ENCODE assay signal across 10 mouse cellular contexts in the genomic region with DNA sequence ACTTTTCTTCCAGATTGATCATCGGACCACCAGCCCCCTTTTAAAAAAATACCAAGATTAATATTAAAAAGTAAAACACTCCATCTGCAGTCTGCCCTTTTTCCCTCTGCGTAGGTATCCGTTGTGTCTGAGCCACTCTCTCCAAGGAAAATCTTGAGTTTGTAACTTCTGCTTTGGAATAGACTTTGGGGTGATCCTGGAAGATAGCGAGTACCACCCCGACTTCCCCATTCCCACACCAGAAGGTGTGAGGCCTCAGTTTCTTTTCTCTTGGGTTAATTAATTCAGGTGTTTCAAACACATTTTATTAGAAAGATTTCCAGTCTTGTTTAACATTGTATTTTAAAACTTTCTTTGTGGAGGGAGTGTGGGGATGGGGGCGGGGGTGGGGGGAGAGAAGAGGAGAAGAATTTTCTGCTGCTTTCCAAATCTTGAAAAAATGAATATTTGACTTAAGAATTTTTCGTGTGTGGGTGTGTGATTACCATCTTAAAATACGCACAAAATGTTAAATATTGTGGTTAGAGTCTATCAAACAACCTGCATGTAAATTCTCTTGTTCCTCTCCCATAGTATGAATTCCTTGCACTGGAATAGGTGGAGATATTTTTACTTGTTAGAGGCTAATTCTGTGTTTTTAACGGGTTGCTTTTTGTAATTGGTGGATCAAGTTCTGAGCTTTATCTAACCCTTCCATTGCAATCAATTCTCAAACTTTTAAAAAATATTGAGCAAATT. TPM values are rescaled to one million over a fixed set of nuclear protein-coding genes. Genes with fewer than 3 reads are reported as not detected.
A peak's percentile ranks its signal among the peaks of the same experiment; 100 is the strongest.
DNase-seq lines count a peak whose midpoint lies in the region; ATAC-seq and TF ChIP-seq lines count a peak whose summit lies in the region.
"Had no signal": no experiment of that assay in that cellular context is flagged by ENCODE, and none has a peak within 500 bp of the region (broad histone marks: within the 10 kb centered on the region; RNA-seq: fewer than 3 reads in every experiment).

No protein-coding gene starts in this region.

- H3K27ac ChIP-seq in heart, embryonic 11.5 days (ENCODE audit: low read depth, low read length) = peak overlapping the region; percentile 93
- peak overlapping the region; percentile 98 for H3K27ac ChIP-seq in forebrain, embryonic 12.5 days
- H3K27ac ChIP-seq in liver, embryonic 13.5 days = peak overlapping the region; percentile 88

- WGBS in heart, embryonic 11.5 days (ENCODE audit: insufficient replicate concordance) = 11% methylated on average over 9 of the region's 9 CpGs
- WGBS in forebrain, embryonic 12.5 days = 6% methylated on average over 9 of the region's 9 CpGs
- WGBS in liver, embryonic 13.5 days (ENCODE audit: insufficient replicate concordance) = 6% methylated on average over 9 of the region's 9 CpGs

- H3K9ac ChIP-seq in heart, embryonic 11.5 days (ENCODE audit: low read depth, low read length) = peak overlapping the region; percentile 92
- H3K9ac ChIP-seq in forebrain, embryonic 12.5 days = peak overlapping the region; percentile 95
- H3K9ac ChIP-seq in liver, embryonic 13.5 days = peak overlapping the region; percentile 96

- H3ac ChIP-seq in C2C12 (ENCODE audit: control insufficient read depth, insufficient read length, low read depth) = peak overlapping the region; percentile 95

- ATAC-seq in heart, embryonic 11.5 days (replicated peaks; ENCODE audit: insufficient number of reproducible peaks, low FRiP score, low TSS enrichment) = no peak
- ATAC-seq in forebrain, embryonic 12.5 days (ENCODE audit: low FRiP score) = no peak
- ATAC-seq in liver, embryonic 13.5 days (ENCODE audit: low read depth) = no peak

- peaks cover 11% of the 10 kb centered on the region for H3K4me1 ChIP-seq in heart, embryonic 11.5 days (ENCODE audit: control insufficient read depth, insufficient read depth, low read length)
- peaks cover 26% of the 10 kb centered on the region for H3K4me1 ChIP-seq in forebrain, embryonic 12.5 days
- H3K4me1 ChIP-seq in liver, embryonic 13.5 days (replicated peaks) = peaks cover 31% of the 10 kb centered on the region

- TF ChIP-seq CTCF in C2C12 (IDR thresholded peaks at IDR 0.05; ENCODE audit: control insufficient read depth, insufficient read depth, insufficient read length) = no peak

- peaks cover 6% of the 10 kb centered on the region; the same call in 1 of the 2 replicates for H3K36me3 ChIP-seq in heart, embryonic 11.5 days (ENCODE audit: control insufficient read depth, insufficient read depth, low read length)
- peaks cover 58% of the 10 kb centered on the region for H3K36me3 ChIP-seq in C2C12 (ENCODE audit: control insufficient read depth, insufficient read depth)
- H3K36me3 ChIP-seq in forebrain, embryonic 12.5 days (replicated peaks) = peaks cover 35% of the 10 kb centered on the region
- peaks cover 39% of the 10 kb centered on the region for H3K36me3 ChIP-seq in liver, embryonic 13.5 days

- no peak for DNase-seq in heart, postnatal 25 days (ENCODE audit: low spot score)
- no peak for DNase-seq in liver, embryonic 13.5 days
- no peak for DNase-seq in layer of hippocampus, adult 9-11 months
- DNase-seq in left cerebral cortex, postnatal 25 days (ENCODE audit: low spot score in 2 of 2) = no peak
- DNase-seq in frontal cortex, postnatal 14 days (ENCODE audit: low spot score in 2 of 2) = no peak
- DNase-seq: cerebellum, adult 11-12 months had no signal

- peaks cover 86% of the 10 kb centered on the region for H3K79me3 ChIP-seq in C2C12 (ENCODE audit: low read depth)

- no peaks in the 10 kb centered on the region for H3K27me3 ChIP-seq in heart, embryonic 11.5 days (ENCODE audit: control insufficient read depth, insufficient read depth, low read length)
- no peaks in the 10 kb centered on the region for H3K27me3 ChIP-seq in C2C12 (ENCODE audit: control insufficient read depth, insufficient read depth, insufficient read length)
- no peaks in the 10 kb centered on the region for H3K27me3 ChIP-seq in forebrain, embryonic 12.5 days
- no peaks in the 10 kb centered on the region for H3K27me3 ChIP-seq in liver, embryonic 13.5 days

- intact Hi-C loops in heart, postnatal 25 days (cut with DNase I) = no loop called here
- intact Hi-C loops in left cerebral cortex, postnatal 25 days (cut with DNase I) = no loop called here

- no peaks in the 10 kb centered on the region for H3K9me3 ChIP-seq in heart, embryonic 11.5 days (replicated peaks; ENCODE audit: control insufficient read depth, low read length)
- no peaks in the 10 kb centered on the region for H3K9me3 ChIP-seq in forebrain, embryonic 12.5 days
- H3K9me3 ChIP-seq in liver, embryonic 13.5 days (replicated peaks) = no peaks in the 10 kb centered on the region

- peak overlapping the region; percentile 69 for H3K4me2 ChIP-seq in heart, embryonic 11.5 days
- H3K4me2 ChIP-seq in forebrain, embryonic 12.5 days = peak overlapping the region; percentile 60
- peak overlapping the region; percentile 70 for H3K4me2 ChIP-seq in liver, embryonic 13.5 days

- peak overlapping the region; percentile 99 for H3K4me3 ChIP-seq in heart, embryonic 11.5 days (ENCODE audit: low read depth, low read length)
- H3K4me3 ChIP-seq in C2C12 (ENCODE audit: insufficient read depth, poor library complexity, severe bottlenecking) = peak overlapping the region; percentile 90
- peak overlapping the region; percentile 88 for H3K4me3 ChIP-seq in forebrain, embryonic 12.5 days (replicated peaks)
- H3K4me3 ChIP-seq in liver, embryonic 13.5 days (replicated peaks) = peak overlapping the region; percentile 96

- H3K79me2 ChIP-seq in C2C12 (ENCODE audit: control insufficient read depth, insufficient read depth) = peaks cover 95% of the 10 kb centered on the region

TF ChIP-seq in C2C12, 6 proteins besides CTCF, POLR2A, EP300 and RAD21:
- no peak for TF ChIP-seq USF1 (IDR thresholded peaks at IDR 0.05; ENCODE audit: low read depth)
- TF ChIP-seq MYOD1 (IDR thresholded peaks at IDR 0.05; ENCODE audit: control insufficient read depth, insufficient read length, low read depth) = no peak
- TF ChIP-seq MAX (IDR thresholded peaks at IDR 0.05) = no peak
- no peak for TF ChIP-seq FOSL1 (IDR thresholded peaks at IDR 0.05; ENCODE audit: insufficient read depth, low read length, poor library complexity, severe bottlenecking)
- no peak for TF ChIP-seq CEBPB (IDR thresholded peaks at IDR 0.05; ENCODE audit: low read depth)

RNA-seq across cellular contexts. Expression of gene Ska2, which starts 1.3 kb away (rescaled TPM):
- polyA plus RNA-seq in heart, embryonic 11.5 days (2014; fragmentation: Nextera tagmentation; extraction: Ambion mirVana) = 74.8 and 81.0 TPM in 2 replicates
- 10 to 100 TPM; 12.8 to 14.6 TPM for total RNA-seq in heart, postnatal 25 days (2021)
- polyA plus RNA-seq in C2C12 (2012; fragmentation: generic; extraction: Trizol) = 15.1 TPM
- polyA plus RNA-seq in forebrain, embryonic 12.5 days (2016; fragmentation: Nextera tagmentation; extraction: Ambion mirVana) = 114 and 127 TPM in 2 replicates
- polyA plus RNA-seq in liver, embryonic 13.5 days (2015; fragmentation: Nextera tagmentation; extraction: Ambion mirVana) = 26.8 and 36.6 TPM in 2 replicates
- 10 to 100 TPM; 11.2 to 12.3 TPM for total RNA-seq in left cerebral cortex, postnatal 25 days (2021)

RNA-seq across cellular contexts. Expression of gene Prr11, which starts 1.8 kb away (rescaled TPM):
- 12.4 and 14.4 TPM in 2 replicates for polyA plus RNA-seq in heart, embryonic 11.5 days (2014; fragmentation: Nextera tagmentation; extraction: Ambion mirVana)
- total RNA-seq in heart, postnatal 25 days (2021) = under 1 TPM; 0.55 to 0.70 TPM
- polyA plus RNA-seq in C2C12 (2012; fragmentation: generic; extraction: Trizol) = 18.8 TPM
- 11.1 and 14.1 TPM in 2 replicates for polyA plus RNA-seq in forebrain, embryonic 12.5 days (2016; fragmentation: Nextera tagmentation; extraction: Ambion mirVana)
- 4.6 and 6.7 TPM in 2 replicates for polyA plus RNA-seq in liver, embryonic 13.5 days (2015; fragmentation: Nextera tagmentation; extraction: Ambion mirVana)
- under 1 TPM; 0.32 to 0.34 TPM for total RNA-seq in left cerebral cortex, postnatal 25 days (2021)
- total RNA-seq: liver, adult 2 months had no signal

RNA-seq across cellular contexts. Expression of gene Trim37, which starts 16.5 kb away (rescaled TPM):
- 23.2 and 24.5 TPM in 2 replicates for polyA plus RNA-seq in heart, embryonic 11.5 days (2014; fragmentation: Nextera tagmentation; extraction: Ambion mirVana)
- total RNA-seq in heart, postnatal 25 days (2021) = 1 to 10 TPM; 6.9 to 7.5 TPM
- polyA plus RNA-seq in C2C12 (2012; fragmentation: generic; extraction: Trizol) = 11.2 TPM
- 105 and 114 TPM in 2 replicates for polyA plus RNA-seq in forebrain, embryonic 12.5 days (2016; fragmentation: Nextera tagmentation; extraction: Ambion mirVana)
- 22.4 and 26.3 TPM in 2 replicates for polyA plus RNA-seq in liver, embryonic 13.5 days (2015; fragmentation: Nextera tagmentation; extraction: Ambion mirVana)
- total RNA-seq in left cerebral cortex, postnatal 25 days (2021) = 100 to 1,000 TPM; 233 to 239 TPM

RNA-seq across cellular contexts. Expression of gene Smg8, which starts 23.8 kb away (rescaled TPM):
- polyA plus RNA-seq in heart, embryonic 11.5 days (2014; fragmentation: Nextera tagmentation; extraction: Ambion mirVana) = 18.7 and 19.4 TPM in 2 replicates
- 1 to 10 TPM; 7.9 to 8.7 TPM for total RNA-seq in heart, postnatal 25 days (2021)
- polyA plus RNA-seq in C2C12 (2012; fragmentation: generic; extraction: Trizol) = 14.4 TPM
- 24.9 and 25.0 TPM in 2 replicates for polyA plus RNA-seq in forebrain, embryonic 12.5 days (2016; fragmentation: Nextera tagmentation; extraction: Ambion mirVana)
- 9.0 and 10.9 TPM in 2 replicates for polyA plus RNA-seq in liver, embryonic 13.5 days (2015; fragmentation: Nextera tagmentation; extraction: Ambion mirVana)
- 10 to 100 TPM; 16.6 to 16.9 TPM for total RNA-seq in left cerebral cortex, postnatal 25 days (2021)

RNA-seq across cellular contexts. Expression of gene Gdpd1, which starts 36.5 kb away (rescaled TPM):
- polyA plus RNA-seq in heart, embryonic 11.5 days (2014; fragmentation: Nextera tagmentation; extraction: Ambion mirVana) = 20.6 and 28.5 TPM in 2 replicates
- 10 to 100 TPM; 11.6 to 12.2 TPM for total RNA-seq in heart, postnatal 25 days (2021)
- 7.7 TPM for polyA plus RNA-seq in C2C12 (2012; fragmentation: generic; extraction: Trizol)
- 117 and 121 TPM in 2 replicates for polyA plus RNA-seq in forebrain, embryonic 12.5 days (2016; fragmentation: Nextera tagmentation; extraction: Ambion mirVana)
- polyA plus RNA-seq in liver, embryonic 13.5 days (2015; fragmentation: Nextera tagmentation; extraction: Ambion mirVana) = 5.7 and 6.9 TPM in 2 replicates
- total RNA-seq in left cerebral cortex, postnatal 25 days (2021) = 10 to 100 TPM; 41.3 to 46.1 TPM
